In genomic region chr10:43294331-43294730, GRCm38 (mm10) we compare ENCODE assay signal across 17 mouse cellular contexts.
DNase-seq lines count a peak whose midpoint lies in the region; ATAC-seq and TF ChIP-seq lines count a peak whose summit lies in the region.
"Had no signal": no experiment of that assay in that cellular context is flagged by ENCODE, and none has a peak within 500 bp of the region (broad histone marks: within the 10 kb centered on the region; RNA-seq: fewer than 3 reads in every experiment).

No protein-coding gene starts in this region.

- no peak for TF ChIP-seq CTCF in brain, embryonic 14.5 days (IDR thresholded peaks at IDR 0.05; ENCODE audit: borderline replicate concordance, extremely low read depth, insufficient read depth, insufficient read length)
- TF ChIP-seq CTCF in kidney, adult 2 months (conservative IDR thresholded peaks at IDR 0.05; ENCODE audit: insufficient read depth, insufficient read length, low read depth, low read length), result no peak
- TF ChIP-seq CTCF in layer of hippocampus, adult 2 months (conservative IDR thresholded peaks at IDR 0.05), result no peak

- H3K9me3 ChIP-seq in forebrain, embryonic 14.5 days (replicated peaks; ENCODE audit: control insufficient read depth, low read length), result no peaks in the 10 kb centered on the region
- H3K9me3 ChIP-seq in forebrain, embryonic 16.5 days (ENCODE audit: control insufficient read depth, low read length), result no peaks in the 10 kb centered on the region
- H3K9me3 ChIP-seq in hindbrain, embryonic 12.5 days (replicated peaks), result no peaks in the 10 kb centered on the region
- no peaks in the 10 kb centered on the region for H3K9me3 ChIP-seq in midbrain, embryonic 14.5 days (ENCODE audit: control insufficient read depth, low read length)
- H3K9me3 ChIP-seq: heart, embryonic 12.5 days; limb, embryonic 12.5 days; liver, embryonic 12.5 days had no signal

- H3K4me1 ChIP-seq in forebrain, embryonic 14.5 days (ENCODE audit: control insufficient read depth, insufficient read depth, low read length), result no peaks in the 10 kb centered on the region
- H3K4me1 ChIP-seq in forebrain, embryonic 16.5 days (replicated peaks; ENCODE audit: control insufficient read depth, insufficient read depth, low read length), result peaks cover 3% of the 10 kb centered on the region; the same call in 1 of the 2 replicates
- H3K4me1 ChIP-seq in hindbrain, embryonic 12.5 days, result peaks cover 9% of the 10 kb centered on the region
- 0 out of 2 replicates have a peak, but pooled peaks cover 6% of the 10 kb centered on the region for H3K4me1 ChIP-seq in midbrain, embryonic 14.5 days (ENCODE audit: control insufficient read depth, insufficient read depth, low read length)
- no peaks in the 10 kb centered on the region for H3K4me1 ChIP-seq in kidney, adult 2 months (ENCODE audit: control insufficient read depth, insufficient read depth, low read length)

- no peaks in the 10 kb centered on the region for H3K27me3 ChIP-seq in forebrain, embryonic 14.5 days (replicated peaks; ENCODE audit: control insufficient read depth, insufficient read depth, low read length)
- H3K27me3 ChIP-seq in forebrain, embryonic 16.5 days (replicated peaks; ENCODE audit: control insufficient read depth, insufficient read depth, low read length), result no peaks in the 10 kb centered on the region
- no peaks in the 10 kb centered on the region for H3K27me3 ChIP-seq in hindbrain, embryonic 12.5 days
- no peaks in the 10 kb centered on the region for H3K27me3 ChIP-seq in midbrain, embryonic 14.5 days (ENCODE audit: control insufficient read depth, insufficient read depth, low read length)
- no peaks in the 10 kb centered on the region for H3K27me3 ChIP-seq in kidney, adult 2 months (replicated peaks; ENCODE audit: control insufficient read depth, insufficient read depth, low read length)
- H3K27me3 ChIP-seq: heart, embryonic 12.5 days; limb, embryonic 12.5 days; liver, embryonic 12.5 days; Patski had no signal

- no peak overlapping the region for H3K4me2 ChIP-seq in forebrain, embryonic 14.5 days (ENCODE audit: low read length)
- no peak overlapping the region for H3K4me2 ChIP-seq in forebrain, embryonic 16.5 days (ENCODE audit: low read length)
- no peak overlapping the region for H3K4me2 ChIP-seq in hindbrain, embryonic 12.5 days (replicated peaks)
- H3K4me2 ChIP-seq in midbrain, embryonic 14.5 days (ENCODE audit: low read length), result no peak overlapping the region
- H3K4me2 ChIP-seq: heart, embryonic 12.5 days; limb, embryonic 12.5 days; liver, embryonic 12.5 days had no signal

- no peak for DNase-seq in forebrain, embryonic 14.5 days (ENCODE audit: low spot score)
- peak; percentile 63 for DNase-seq in brain, embryonic 14.5 days (ENCODE audit: low read depth)
- DNase-seq in midbrain, embryonic 14.5 days, result no peak
- no peak for DNase-seq in kidney, adult 2 months
- no peak for DNase-seq in layer of hippocampus, adult 2 months (ENCODE audit: low spot score in 2 of 2)
- DNase-seq in adrenal gland, postnatal 36 days, result no peak
- DNase-seq: adrenal gland, postnatal 25 days; kidney, postnatal 36 days; lung, adult 2 months; right cerebral cortex, postnatal 4 days had no signal

- no peak for TF ChIP-seq POLR2A in brain, embryonic 14.5 days (IDR thresholded peaks at IDR 0.05; ENCODE audit: borderline replicate concordance, extremely low read depth, insufficient read depth, insufficient read length, poor library complexity, severe bottlenecking)
- TF ChIP-seq POLR2A in kidney, adult 2 months (IDR thresholded peaks at IDR 0.05; ENCODE audit: low read depth, low read length), result no peak

- 70% methylated on average over 4 of the region's 4 CpGs for WGBS in forebrain, embryonic 14.5 days
- 62% methylated on average over 4 of the region's 4 CpGs for WGBS in forebrain, embryonic 16.5 days
- WGBS in hindbrain, embryonic 12.5 days, result 57% methylated on average over 4 of the region's 4 CpGs
- 65% methylated on average over 4 of the region's 4 CpGs for WGBS in midbrain, embryonic 14.5 days
- whole genome bisulfite sequencing in kidney, adult 2 months, result 88% methylated on average over 4 of the region's 4 CpGs

- H3K9ac ChIP-seq in forebrain, embryonic 14.5 days (ENCODE audit: low read length), result no peak overlapping the region
- no peak overlapping the region for H3K9ac ChIP-seq in forebrain, embryonic 16.5 days (replicated peaks; ENCODE audit: low read depth, low read length)
- no peak overlapping the region for H3K9ac ChIP-seq in hindbrain, embryonic 12.5 days
- no peak overlapping the region for H3K9ac ChIP-seq in midbrain, embryonic 14.5 days (replicated peaks; ENCODE audit: low read length)
- H3K9ac ChIP-seq: heart, embryonic 12.5 days; limb, embryonic 12.5 days; liver, embryonic 12.5 days had no signal

- H3K4me3 ChIP-seq in forebrain, embryonic 14.5 days (ENCODE audit: low read depth, low read length), result no peak overlapping the region
- no peak overlapping the region for H3K4me3 ChIP-seq in forebrain, embryonic 16.5 days (replicated peaks; ENCODE audit: low read length)
- H3K4me3 ChIP-seq in hindbrain, embryonic 12.5 days, result no peak overlapping the region
- no peak overlapping the region for H3K4me3 ChIP-seq in midbrain, embryonic 14.5 days (replicated peaks; ENCODE audit: low read depth, low read length)
- H3K4me3 ChIP-seq in kidney, adult 2 months (ENCODE audit: insufficient read depth, low read depth, low read length), result no peak overlapping the region
- H3K4me3 ChIP-seq in layer of hippocampus, adult 2 months, result no peak overlapping the region
- H3K4me3 ChIP-seq: erythroblast, embryonic 14.5 days; heart, embryonic 12.5 days; limb, embryonic 12.5 days; liver, embryonic 12.5 days had no signal

- ATAC-seq in forebrain, embryonic 14.5 days, result peak; percentile 23; the same call in 1 of the 2 replicates
- no peak for ATAC-seq in forebrain, embryonic 16.5 days
- ATAC-seq in hindbrain, embryonic 12.5 days (ENCODE audit: low FRiP score), result peak; percentile 67
- ATAC-seq in midbrain, embryonic 14.5 days (ENCODE audit: low FRiP score, low TSS enrichment), result no peak
- ATAC-seq: liver, embryonic 12.5 days; Patski had no signal

- H3K36me3 ChIP-seq in forebrain, embryonic 14.5 days (ENCODE audit: control insufficient read depth, insufficient read depth, low read length), result no peaks in the 10 kb centered on the region
- H3K36me3 ChIP-seq in forebrain, embryonic 16.5 days (ENCODE audit: control insufficient read depth, insufficient read depth), result no peaks in the 10 kb centered on the region
- H3K36me3 ChIP-seq in hindbrain, embryonic 12.5 days, result no peaks in the 10 kb centered on the region
- H3K36me3 ChIP-seq in midbrain, embryonic 14.5 days (ENCODE audit: control insufficient read depth, insufficient read depth, low read length), result no peaks in the 10 kb centered on the region
- no peaks in the 10 kb centered on the region for H3K36me3 ChIP-seq in kidney, adult 2 months (ENCODE audit: control insufficient read depth, insufficient read depth, low read length)
- H3K36me3 ChIP-seq: heart, embryonic 12.5 days; limb, embryonic 12.5 days; liver, embryonic 12.5 days had no signal

- H3K27ac ChIP-seq in forebrain, embryonic 14.5 days (ENCODE audit: low read depth, low read length), result no peak overlapping the region
- H3K27ac ChIP-seq in forebrain, embryonic 16.5 days (ENCODE audit: low read length), result no peak overlapping the region
- H3K27ac ChIP-seq in hindbrain, embryonic 12.5 days, result no peak overlapping the region
- peak overlapping the region; percentile 46 for H3K27ac ChIP-seq in midbrain, embryonic 14.5 days (replicated peaks; ENCODE audit: low read depth, low read length)
- no peak overlapping the region for H3K27ac ChIP-seq in kidney, adult 2 months (ENCODE audit: insufficient read depth, low read depth, low read length)
- H3K27ac ChIP-seq in layer of hippocampus, adult 2 months, result no peak overlapping the region
- H3K27ac ChIP-seq: limb, embryonic 12.5 days; liver, embryonic 12.5 days had no signal

Comparison
In these comparisons a context has a peak if more than half of its experiments do, and no peak if none do; other contexts are left out.
1. ATAC-seq: peak in forebrain, embryonic 14.5 days (single experiment) and hindbrain, embryonic 12.5 days (single experiment); none in forebrain, embryonic 16.5 days (single experiment) and midbrain, embryonic 14.5 days (single experiment).